Mouse (Mus musculus) G1E (cell line): ENCODE measurements around the gene Gm813.

Experiments used
- CTCF ChIP-seq: IDR thresholded peaks from 2 replicates; pipeline ENCODE4 v1.5.1; 2012; ENCODE audit warnings: low read depth, low read length, inconsistent platforms, mixed read lengths
- GATA1 ChIP-seq: IDR thresholded peaks from 2 replicates; pipeline ENCODE4 v1.6.1; 2012; ENCODE audit warnings: borderline replicate concordance, low read length, inconsistent platforms, mixed read lengths
- GATA2 ChIP-seq: IDR thresholded peaks from 2 replicates; pipeline ENCODE4 v1.6.1; 2012; ENCODE audit warnings: low read depth, low read length, inconsistent platforms, borderline replicate concordance
- TAL1 ChIP-seq: conservative IDR thresholded peaks from 2 replicates; pipeline ENCODE4 v1.6.1; 2012; ENCODE audit warnings: low read depth, low read length, inconsistent platforms, mixed read lengths

DNA sequence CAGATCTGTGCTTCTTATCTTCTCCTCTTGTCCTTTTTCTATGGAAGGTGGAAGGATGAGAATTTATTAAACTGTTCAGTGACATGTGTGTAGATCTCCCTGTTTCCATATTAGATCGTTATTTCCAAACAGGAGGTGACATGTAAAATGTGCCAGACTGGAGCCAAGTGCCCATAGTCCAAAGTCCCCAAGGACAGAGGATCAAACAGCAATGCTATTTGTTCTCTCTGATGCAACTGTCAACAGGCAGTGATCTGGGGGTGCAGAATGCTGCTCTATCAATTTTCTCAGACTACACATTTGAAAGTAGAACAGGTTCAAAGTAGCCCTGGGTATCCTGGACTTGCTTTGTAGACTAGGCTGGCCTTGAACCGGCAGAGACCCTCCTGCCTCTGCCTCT lies 47.0 kb upstream of the Gm813 start:
- no peak for TF ChIP-seq CTCF
- TF ChIP-seq TAL1: no peak
- no peak for TF ChIP-seq GATA1
- TF ChIP-seq GATA2: no peak
